Mouse (Mus musculus) duodenum, adult 2 months (tissue): ENCODE results near the gene Chaf1b. TPM values are rescaled to one million over a fixed set of nuclear protein-coding genes. Genes with fewer than 3 reads are reported as not detected.

ENCODE experiments used
- polyA plus RNA-seq: library from polyadenylated mRNA; depleted of rRNA; stranded (reverse); fragments of >200 nt; gene quantifications from 2 replicates; pipeline ENCODE4 v1.2.3, GENCODE M21; 2012; ENCODE audit warnings: low replicate concordance; rRNA removed

Gene Chaf1b
- polyA plus RNA-seq = 1.6 and 3.3 TPM in 2 replicates

DNA sequence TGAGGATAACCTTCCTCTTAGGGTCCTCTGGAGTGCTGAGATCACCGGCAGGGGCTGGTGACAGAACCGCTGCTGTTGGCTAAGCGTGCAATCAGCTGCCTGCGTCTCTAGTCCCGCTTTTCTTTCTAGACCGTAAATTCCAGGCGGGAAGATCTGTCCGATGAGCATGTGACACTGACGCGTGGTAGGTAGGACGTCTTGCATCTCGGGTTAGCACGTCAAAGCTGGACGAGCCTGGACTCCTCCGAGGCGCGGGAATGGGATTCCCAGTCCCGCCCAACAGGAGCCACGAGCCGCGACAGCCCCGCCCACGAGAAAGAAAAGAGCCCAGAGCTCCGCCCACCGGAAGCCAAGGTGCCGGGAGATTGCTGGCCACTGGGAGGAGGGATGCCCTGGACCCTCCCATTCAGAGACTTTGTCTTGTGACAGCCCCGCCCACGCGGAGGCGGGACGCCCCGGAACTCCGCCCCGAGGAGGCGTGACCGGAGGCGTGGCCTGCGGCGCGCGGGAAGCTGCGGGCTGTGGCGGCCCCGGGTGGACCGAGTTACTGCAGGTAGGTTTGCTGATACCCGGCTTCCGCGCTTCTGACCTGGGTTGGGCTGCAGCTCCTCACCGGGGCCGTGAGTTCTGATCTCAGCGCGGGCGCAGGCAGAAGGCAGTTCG lies at the start of gene Chaf1b:
Gene Chaf1b, plus strand, starts transcription at position 479 of the 663 bp plus-strand sequence.

Other genes starting within 250 kb of the Chaf1b start
- 6.6 and 76.2 TPM in 2 replicates for gene Cbr3, start 200.7 kb upstream of the Chaf1b start, polyA plus RNA-seq
- 67.2 and 67.3 TPM in 2 replicates for gene Dop1b, start 172.0 kb upstream of the Chaf1b start, polyA plus RNA-seq
- gene Morc3, start 51.8 kb upstream of the Chaf1b start, polyA plus RNA-seq = 1.2 TPM in 2 replicates
- gene Cldn14, start 124.9 kb downstream of the Chaf1b start, polyA plus RNA-seq = 0.25 and 0.90 TPM in 2 replicates
- not detected in 2 replicates for gene Sim2, start 201.0 kb downstream of the Chaf1b start, polyA plus RNA-seq